Mouse (Mus musculus) limb, embryonic 14.5 days (tissue): ENCODE measurements at regions not wholly inside any gene's neighbourhood (a gene's known extent, or its start where the extent isn't known, plus 50 kb on each side); places are given as distances from the start of the nearest gene placed in this dataset.

Experiments used
- ATAC-seq: fragments of 200-750 bp; cut with Nextera tagmentation; 2 replicates; pipeline ENCODE4 v1.8.0; 2017; ENCODE audit warnings: low read depth, moderate number of reproducible peaks, moderate TSS enrichment; ENCODE audit not compliant: low FRiP score
- DNase-seq: peaks from one replicate; pipeline ENCODE4 v3.0.0-alpha.2; 2015; ENCODE audit warnings: low spot score
- H3K27ac ChIP-seq: fragments of 300-500 bp; sonication (generic); replicated peaks from 2 replicates; pipeline ENCODE4 v1.5.1; 2014; ENCODE audit warnings: low read depth, mild to moderate bottlenecking, low read length, moderate library complexity, mixed read lengths
- H3K27me3 ChIP-seq: fragments of 300-500 bp; sonication (generic); 2 replicates; pipeline ENCODE4 v1.6.1; 2014; ENCODE audit warnings: low read length, mixed read lengths; ENCODE audit not compliant: control insufficient read depth, insufficient read depth
- H3K36me3 ChIP-seq: fragments of 300-500 bp; sonication (generic); 2 replicates; pipeline ENCODE4 v1.6.1; 2014; ENCODE audit warnings: mild to moderate bottlenecking, low read length, moderate library complexity, mixed read lengths; ENCODE audit not compliant: control insufficient read depth, insufficient read depth
- H3K4me1 ChIP-seq: fragments of 300-500 bp; sonication (generic); 2 replicates; pipeline ENCODE4 v1.6.1; 2014; ENCODE audit warnings: antibody characterized with exemption, low read length, mixed read lengths; ENCODE audit not compliant: control insufficient read depth, insufficient read depth
- H3K4me2 ChIP-seq: fragments of 300-500 bp; sonication (generic); replicated peaks from 2 replicates; pipeline ENCODE4 v1.6.1; 2014; ENCODE audit warnings: low read depth, mild to moderate bottlenecking, low read length, moderate library complexity; ENCODE audit not compliant: severe bottlenecking
- H3K4me3 ChIP-seq: fragments of 300-500 bp; sonication (generic); replicated peaks from 2 replicates; pipeline ENCODE4 v1.5.1; 2014; ENCODE audit warnings: low read length
- H3K9ac ChIP-seq: fragments of 300-500 bp; sonication (generic); 2 replicates; pipeline ENCODE4 v1.6.1; 2014; ENCODE audit warnings: mild to moderate bottlenecking, low read depth, low read length, moderate library complexity; ENCODE audit not compliant: severe bottlenecking
- H3K9me3 ChIP-seq: fragments of 300-500 bp; sonication (generic); 2 replicates; pipeline ENCODE4 v1.6.1; 2016; ENCODE audit warnings: low read length; ENCODE audit not compliant: control insufficient read depth
- POLR2A ChIP-seq: fragments of 200-500 bp; IDR thresholded peaks from 2 replicates; pipeline ENCODE4 v1.8.0; 2012; ENCODE audit warnings: inconsistent platforms, mild to moderate bottlenecking, moderate library complexity, borderline replicate concordance; ENCODE audit not compliant: insufficient read depth, insufficient read length; ENCODE audit errors: extremely low read depth
- WGBS: fragments of 180-500 bp; shearing (Covaris S2); extraction: QIAGEN DNeasy Blood & Tissue Kit; methylation state at CpG from one replicate; pipeline ENCODE4 v1.1.7; 2014; 5-methylcytosine and 5-hydroxymethylcytosine counted together

GRCm38 (mm10) chr12:69101965-69102364 is 57.0 kb downstream of the Rps29 start:
- no peaks in the 10 kb centered on the region for H3K36me3 ChIP-seq
- no peaks in the 10 kb centered on the region for H3K4me1 ChIP-seq
- H3K4me3 ChIP-seq, result no peak overlapping the region
- no peak overlapping the region for H3K4me2 ChIP-seq
- H3K27me3 ChIP-seq, result no peaks in the 10 kb centered on the region
- no peak for TF ChIP-seq POLR2A
- 76% methylated on average over 3 of the region's 3 CpGs for WGBS
- DNase-seq (no peak), ATAC-seq (no peak)
- no peak overlapping the region for H3K27ac ChIP-seq
- no peaks in the 10 kb centered on the region for H3K9me3 ChIP-seq
- no peak overlapping the region for H3K9ac ChIP-seq

GRCm38 (mm10) chr12:69094856-69095255 is 64.1 kb downstream of the Rps29 start:
- H3K4me1 ChIP-seq, result no peaks in the 10 kb centered on the region

DNA sequence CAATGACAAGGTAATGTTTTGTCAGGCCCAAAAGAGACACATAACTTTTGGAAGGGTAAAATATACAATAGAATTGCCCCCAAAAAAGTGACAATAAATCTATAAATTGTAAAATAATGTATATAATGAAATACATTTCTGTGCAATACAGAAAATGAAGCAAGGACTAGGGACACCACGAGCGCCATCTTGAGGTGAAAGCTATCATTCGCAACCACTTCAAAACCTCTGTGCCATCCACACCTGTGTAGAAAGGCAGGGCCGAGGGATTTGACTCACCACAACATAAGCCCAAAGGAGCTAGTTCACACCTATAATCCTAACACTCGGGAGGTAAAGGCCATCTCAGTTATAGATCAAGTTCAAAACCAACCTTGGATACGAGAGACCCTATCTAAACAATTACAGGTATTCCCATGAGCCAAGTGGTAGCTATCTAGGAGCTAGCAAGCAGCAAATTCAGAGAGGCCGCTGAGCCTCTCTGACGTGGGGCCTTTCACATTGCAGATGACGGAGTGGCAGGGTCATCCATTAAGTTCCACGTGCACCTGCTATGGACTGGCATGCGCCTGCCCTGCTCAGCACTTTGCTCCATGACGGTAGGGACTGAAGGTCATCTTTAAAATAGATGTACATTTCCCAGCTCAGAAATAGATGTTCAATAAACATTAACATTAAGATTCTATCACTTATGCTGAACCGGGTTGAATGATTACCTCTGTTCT is 65.8 kb downstream of the Rps29 start:
- peak; percentile 24 for DNase-seq

More at GRCm38 (mm10) chr12:69094856-69095255, 64.1 kb downstream of the Rps29 start:
- H3K4me2 ChIP-seq, result no peak overlapping the region
- H3K9me3 ChIP-seq, result no peaks in the 10 kb centered on the region
- no peaks in the 10 kb centered on the region for H3K27me3 ChIP-seq
- no peak overlapping the region for H3K27ac ChIP-seq
- WGBS, result 89% methylated on average over 8 of the region's 8 CpGs
- H3K9ac ChIP-seq, result no peak overlapping the region
- no peaks in the 10 kb centered on the region for H3K36me3 ChIP-seq
- no peak for TF ChIP-seq POLR2A
- ATAC-seq (no peak), DNase-seq (no peak)
- no peak overlapping the region for H3K4me3 ChIP-seq

GRCm38 (mm10) chr12:69087928-69088609 is 70.9 kb downstream of the Rps29 start:
- no peak for ATAC-seq
- H3K9ac ChIP-seq, result no peak overlapping the region
- H3K4me3 ChIP-seq, result no peak overlapping the region
- no peaks in the 10 kb centered on the region for H3K36me3 ChIP-seq
- TF ChIP-seq POLR2A, result no peak
- peaks cover 18% of the 10 kb centered on the region for H3K4me1 ChIP-seq
- no peaks in the 10 kb centered on the region for H3K9me3 ChIP-seq
- no peak overlapping the region for H3K4me2 ChIP-seq
- DNase-seq, result peak; percentile 76
- 67% methylated on average over 9 of the region's 9 CpGs for WGBS
- H3K27me3 ChIP-seq, result no peaks in the 10 kb centered on the region; the same call in 1 of the 2 replicates
- H3K27ac ChIP-seq, result no peak overlapping the region

More for the DNA sequence above, 65.8 kb downstream of the Rps29 start:
- no peak for TF ChIP-seq POLR2A
- Histone ChIP-seq H3K36me3 (no peaks in the 10 kb centered on the region), H3K4me1 (no peaks in the 10 kb centered on the region), H3K9me3 (no peaks in the 10 kb centered on the region), H3K4me3 (no peak overlapping the region), H3K4me2 (no peak overlapping the region), H3K9ac (no peak overlapping the region), H3K27ac (no peak overlapping the region), H3K27me3 (no peaks in the 10 kb centered on the region)
- no peak for ATAC-seq
- WGBS, result 56% methylated on average over 13 of the region's 13 CpGs

DNA sequence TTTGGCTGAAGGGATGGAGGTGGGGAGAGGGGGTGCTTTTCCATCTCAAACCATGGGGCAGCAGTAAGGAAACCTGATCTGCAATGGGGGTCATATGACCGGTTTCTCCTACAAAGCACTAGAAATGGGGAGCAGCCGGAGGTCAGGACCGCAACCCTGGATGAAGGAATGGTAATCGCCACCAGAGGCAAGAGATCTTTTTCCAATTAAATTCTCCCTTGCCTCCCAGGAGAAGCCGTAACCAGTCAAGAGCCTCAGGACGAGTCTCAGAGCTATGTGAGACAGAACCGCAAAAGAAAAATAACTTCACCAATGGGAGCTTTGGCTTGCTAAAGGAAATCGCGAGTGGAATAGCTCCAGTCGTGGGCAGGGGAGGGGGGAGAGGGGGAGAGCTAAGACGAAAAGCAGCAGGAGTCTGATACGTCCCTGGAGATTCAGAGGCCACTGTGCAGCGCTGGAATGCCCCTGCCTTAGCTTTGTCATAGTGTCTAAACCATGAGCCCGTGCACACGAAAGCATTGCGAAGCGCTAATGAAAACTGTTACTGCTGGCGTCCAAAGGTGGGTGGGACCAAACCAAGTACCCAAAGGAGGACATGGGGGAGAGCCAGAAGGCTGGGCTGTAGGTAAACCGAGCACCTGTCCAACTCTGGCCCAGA is 73.3 kb downstream of the Rps29 start:
- Histone ChIP-seq H3K9ac (peak overlapping the region; percentile 31; the same call in 1 of the 2 replicates), H3K4me3 (peak overlapping the region; percentile 27), H3K27ac (no peak overlapping the region), H3K4me2 (peak overlapping the region; percentile 57), H3K9me3 (no peaks in the 10 kb centered on the region), H3K27me3 (no peaks in the 10 kb centered on the region; the same call in 1 of the 2 replicates), H3K4me1 (peaks cover 18% of the 10 kb centered on the region), H3K36me3 (no peaks in the 10 kb centered on the region)
- TF ChIP-seq POLR2A, result no peak
- ATAC-seq, result peak; percentile 79
- WGBS, result 10% methylated on average over 19 of the region's 19 CpGs
- no peak for DNase-seq
